Mouse (Mus musculus): Measurements from ENCODE around the gene Pam16.
A peak's percentile ranks its signal among the peaks of the same experiment; 100 is the strongest.

Gene Pam16

DNA sequence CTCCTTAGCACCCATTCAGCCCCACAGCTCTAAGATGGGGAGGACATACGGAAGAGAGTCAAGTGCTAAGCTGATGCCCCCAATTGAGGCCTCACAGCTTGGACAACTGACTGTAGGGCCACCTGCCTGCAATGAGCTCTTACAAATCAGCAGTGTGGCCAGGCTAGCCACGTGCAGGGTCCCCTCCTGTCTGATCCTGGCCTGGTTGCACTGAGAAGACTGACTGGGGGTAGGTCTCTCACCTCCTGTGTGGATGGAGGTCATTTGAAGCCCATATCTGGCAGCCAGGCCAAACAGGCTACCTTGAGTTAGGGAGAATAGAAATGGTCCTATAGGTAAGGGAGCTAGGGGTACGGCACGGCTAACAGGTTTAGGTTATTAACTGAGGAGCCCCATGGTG is 21.1 kb upstream of the Pam16 start:
- DNase-seq (ENCODE audit: low spot score): no peak

DNA sequence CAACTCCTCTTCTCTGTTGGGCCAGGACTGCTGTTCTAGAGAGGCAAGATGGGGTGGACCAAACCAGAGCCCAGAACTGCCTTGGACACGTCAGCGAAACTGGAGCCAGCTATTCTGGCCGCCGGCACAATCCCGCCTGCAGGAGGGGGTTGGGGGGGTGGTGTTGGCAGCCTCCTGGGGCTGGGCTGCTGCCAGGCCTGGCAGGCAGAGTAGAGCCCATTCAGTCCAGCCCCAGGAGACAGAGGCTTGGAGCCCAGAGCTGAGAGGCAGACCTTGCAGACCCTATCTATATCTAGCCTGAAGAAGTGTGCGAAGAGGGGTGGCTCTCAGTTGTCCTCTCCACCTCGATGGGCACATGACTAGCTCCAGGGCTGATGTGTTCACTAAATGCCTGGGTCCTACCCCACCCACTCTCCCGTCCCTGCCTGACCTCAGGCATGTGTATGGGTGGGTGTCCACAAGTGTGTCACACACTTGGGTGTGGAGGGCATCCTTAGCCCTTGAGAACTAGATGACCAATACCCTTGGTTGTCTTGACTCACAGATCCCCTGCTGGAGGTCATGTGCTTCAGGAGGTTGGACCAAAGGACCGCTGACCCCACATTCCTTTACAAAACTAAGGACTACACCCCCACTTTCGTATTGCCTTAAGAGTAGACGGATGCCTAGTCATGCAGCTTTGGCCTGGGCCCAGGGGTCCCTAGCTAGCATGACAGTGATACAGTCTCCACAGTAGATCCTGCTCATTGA is 19.1 kb upstream of the Pam16 start:
- no peak for DNase-seq (ENCODE audit: low spot score)

DNA sequence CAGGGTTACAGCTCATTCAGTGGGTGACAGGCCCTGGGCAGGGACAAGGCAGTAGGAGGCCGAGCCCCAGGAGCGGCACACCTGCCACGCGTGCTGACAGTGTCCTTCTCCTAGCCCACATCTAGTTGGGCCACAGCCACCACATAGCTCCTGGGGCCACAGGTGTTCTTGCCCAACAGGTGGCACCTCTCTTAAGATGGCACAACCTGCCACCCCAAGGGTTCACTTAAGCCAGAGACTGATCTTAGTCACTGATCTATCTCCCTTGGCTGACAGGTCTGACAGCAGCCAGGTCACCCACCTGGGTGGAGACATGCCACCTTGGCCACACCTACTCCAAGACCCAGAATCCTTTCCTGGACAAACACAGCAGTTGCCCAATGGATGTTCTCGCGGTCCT is 18.1 kb upstream of the Pam16 start:
- DNase-seq (ENCODE audit: low spot score): no peak

DNA sequence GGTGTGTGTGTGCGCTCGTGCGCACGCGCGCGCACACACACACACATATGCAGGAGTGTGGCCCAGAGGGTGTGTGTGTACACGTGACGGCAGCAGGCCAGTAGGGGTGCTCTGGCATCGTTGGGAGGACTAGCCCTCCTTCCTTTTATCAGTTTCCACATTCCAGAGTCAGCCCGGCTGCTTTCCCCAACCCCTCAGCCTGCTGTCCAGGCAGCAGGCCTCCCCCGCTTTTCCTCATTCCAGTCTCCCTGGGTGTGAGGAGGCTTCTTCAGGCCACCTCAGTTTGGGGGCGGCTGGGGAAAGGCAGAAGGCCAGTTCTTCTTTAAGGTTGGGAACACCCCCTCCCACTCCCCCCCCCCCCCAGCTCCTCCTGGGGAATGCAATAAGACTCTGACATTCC is 17.4 kb upstream of the Pam16 start:
- DNase-seq (ENCODE audit: low spot score): peak; percentile 42

DNA sequence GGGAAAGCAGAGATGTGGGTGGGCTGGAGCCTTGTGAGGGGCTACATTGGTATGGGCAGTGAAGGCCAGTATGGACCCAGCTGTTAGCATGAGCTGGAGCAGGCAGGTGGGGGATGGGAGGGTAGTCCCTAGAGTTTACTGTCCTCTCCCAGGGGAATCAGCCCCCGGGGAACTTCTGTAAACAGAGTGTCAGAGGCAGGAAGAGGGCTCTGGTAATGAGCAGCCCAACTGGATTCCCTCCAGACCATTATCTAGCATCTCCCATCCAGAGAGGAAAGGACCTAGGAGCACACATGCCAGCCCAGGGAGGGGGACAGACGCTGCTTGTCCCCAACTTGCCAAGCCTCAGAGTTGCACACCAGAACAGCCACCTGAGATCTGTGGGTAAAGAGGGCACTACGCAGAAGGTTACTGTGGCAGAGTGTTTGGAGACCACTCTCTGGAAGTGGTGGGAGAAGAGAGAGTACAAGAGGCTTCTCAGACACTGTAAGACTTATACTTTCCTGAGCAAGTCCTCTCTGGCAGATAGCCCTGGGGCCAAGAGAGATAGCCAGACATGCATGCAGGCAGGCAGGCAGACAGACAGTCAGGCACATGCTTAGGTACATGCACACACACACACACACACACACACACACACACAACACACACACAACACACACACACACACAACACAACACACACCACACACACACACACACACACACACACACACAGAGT is 16.5 kb upstream of the Pam16 start:
- peak; percentile 31 for DNase-seq (ENCODE audit: low spot score)

DNA sequence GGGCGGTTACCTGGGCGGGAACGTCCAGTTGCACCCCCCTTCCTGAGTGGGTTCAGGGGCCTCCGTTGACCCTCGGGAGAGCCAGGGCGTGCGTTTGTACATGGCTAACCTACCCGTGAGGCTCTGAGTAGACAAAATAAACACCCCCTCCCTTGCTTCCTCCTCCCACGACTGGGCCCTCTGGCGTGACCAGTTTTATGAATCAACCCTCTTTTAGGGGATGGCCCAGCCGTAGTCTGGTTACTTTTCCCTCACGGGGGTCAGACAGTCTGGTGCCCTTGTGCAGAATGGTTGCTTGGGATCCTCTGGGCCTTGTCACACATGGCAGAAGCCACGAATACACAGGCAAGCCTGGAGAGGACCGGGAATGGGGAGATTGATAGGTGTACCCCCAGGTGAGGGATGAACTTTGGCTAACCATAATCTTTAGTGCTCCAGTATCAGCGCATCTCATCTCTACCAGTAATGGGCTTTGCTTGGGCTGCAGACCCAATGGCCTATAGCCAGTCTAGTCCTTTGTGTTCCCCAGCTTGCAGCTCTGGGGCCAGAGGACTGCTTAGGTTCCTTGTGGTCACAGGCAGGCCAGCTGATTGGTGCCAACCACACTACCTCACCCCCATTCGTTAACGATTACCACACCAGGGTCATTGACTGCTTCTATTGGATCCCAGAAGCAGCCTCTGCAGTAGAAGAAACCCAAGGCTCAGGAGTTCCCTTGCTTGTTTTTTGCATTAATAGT is 15.6 kb upstream of the Pam16 start:
- no peak for DNase-seq (ENCODE audit: low spot score)

GRCm38 (mm10) chr16:4639831-4640237 is 15.0 kb upstream of the Pam16 start, which contains the start of the genes Vasn and Dnaja3:
Gene Vasn (plus strand): TSS chr16:4639941.
Gene Dnaja3 (plus strand): TSS chr16:4639989.
- DNase-seq (ENCODE audit: low spot score): peak; percentile 90

DNA sequence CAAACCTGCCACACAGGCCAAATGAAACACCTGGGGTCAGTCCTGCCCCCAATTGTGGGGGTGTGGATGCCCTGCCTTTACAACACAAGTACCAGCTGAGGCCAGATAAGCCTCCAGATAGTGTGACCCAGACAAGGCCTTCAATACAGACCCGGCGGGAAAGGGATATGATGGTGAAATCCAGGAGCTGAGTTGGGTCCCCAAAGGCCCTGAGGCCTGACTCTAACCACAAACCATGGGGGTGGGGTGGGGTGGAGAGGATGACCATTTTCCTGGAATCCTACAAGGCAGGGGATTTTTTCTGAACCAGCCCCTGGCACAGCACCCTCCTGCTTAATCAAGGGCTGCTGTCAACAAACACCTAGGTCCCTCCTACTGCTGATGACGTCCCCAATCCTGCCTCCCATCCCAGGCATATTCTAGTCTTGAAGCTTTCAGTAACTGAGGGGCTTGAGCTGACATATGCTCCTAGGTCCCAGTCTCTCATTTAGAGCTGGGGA is 14.2 kb upstream of the Pam16 start:
- no peak for DNase-seq (ENCODE audit: low spot score)

- DNase-seq (ENCODE audit: low spot score): no peak
Observed at GRCm38 (mm10) chr16:4635760-4636159, 11.0 kb upstream of the Pam16 start.

DNA sequence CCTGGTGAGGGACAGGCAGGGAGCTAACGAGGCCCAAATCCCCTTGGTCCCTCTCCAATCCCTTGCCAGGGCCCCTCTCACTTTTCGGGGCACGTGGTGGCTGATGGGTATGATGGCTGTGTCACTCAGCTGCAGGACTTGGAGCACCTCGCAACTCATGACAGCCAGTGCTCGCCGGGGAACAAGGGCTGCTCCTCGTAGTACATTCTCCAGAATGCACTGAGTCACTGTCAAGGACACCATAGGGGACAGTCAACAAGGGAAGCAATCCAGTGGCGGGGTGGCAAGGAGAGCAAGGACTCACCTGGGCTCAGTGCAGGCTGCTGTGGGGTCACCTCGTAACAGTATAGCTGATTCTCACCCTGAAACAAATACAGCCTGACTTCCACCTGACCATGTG is 9.9 kb upstream of the Pam16 start:
- no peak for DNase-seq (ENCODE audit: low spot score)

DNA sequence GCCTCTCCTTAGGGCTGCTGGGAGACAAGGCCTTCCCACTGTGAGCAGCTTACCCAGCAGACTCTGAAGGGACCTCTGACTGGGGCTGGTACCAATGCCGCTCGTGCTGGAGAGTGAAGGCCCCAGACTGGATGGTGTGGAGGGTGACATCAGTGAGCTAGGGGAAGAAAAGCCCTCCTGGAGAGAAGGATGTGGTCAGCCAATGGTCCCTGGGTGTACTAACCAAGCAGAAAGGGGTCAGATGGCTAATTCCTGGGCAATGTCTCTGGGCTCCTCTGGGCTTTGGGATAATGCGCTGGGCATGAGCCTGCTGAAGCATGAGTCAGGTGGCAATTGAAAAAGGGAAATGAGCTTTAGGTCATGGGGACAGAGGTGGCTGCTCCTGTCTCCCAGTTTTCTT is 8.9 kb upstream of the Pam16 start:
- no peak for DNase-seq (ENCODE audit: low spot score)

- peak; percentile 32 for DNase-seq (ENCODE audit: low spot score)
Observed at GRCm38 (mm10) chr16:4632050-4632449, 7.3 kb upstream of the Pam16 start.

GRCm38 (mm10) chr16:4629950-4630349 is 5.2 kb upstream of the Pam16 start:
- DNase-seq (ENCODE audit: low spot score): peak; percentile 90

GRCm38 (mm10) chr16:4628898-4629419 is 4.2 kb upstream of the Pam16 start:
- no peak for DNase-seq (ENCODE audit: low spot score)

- DNase-seq (ENCODE audit: low spot score): no peak
Observed at GRCm38 (mm10) chr16:4627105-4627504, 2.3 kb upstream of the Pam16 start.

DNA sequence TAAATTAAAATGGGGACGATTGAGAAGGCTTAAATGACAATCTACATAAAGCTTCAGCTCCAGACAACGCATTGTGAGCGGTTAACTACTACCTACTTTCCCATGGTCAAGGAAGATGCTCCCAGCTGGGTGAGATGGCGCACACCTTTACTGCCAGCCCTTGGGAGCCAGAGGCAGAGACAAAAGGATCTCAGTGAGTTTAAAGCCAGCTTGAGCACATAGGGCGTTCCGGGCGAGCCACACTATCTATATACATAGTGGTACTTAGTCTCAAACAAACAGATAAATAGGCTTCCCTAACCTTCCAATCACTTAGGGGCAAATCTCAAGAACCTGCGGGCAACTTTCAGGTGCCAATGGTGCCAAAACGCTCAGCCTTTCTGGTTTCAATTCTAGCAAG is 714 bp downstream of the Pam16 start:
- DNase-seq (ENCODE audit: low spot score): no peak

GRCm38 (mm10) chr16:4616829-4617228 is 8.0 kb downstream of the Pam16 start:
- DNase-seq (ENCODE audit: low spot score): no peak

GRCm38 (mm10) chr16:4615297-4615696 is 9.5 kb downstream of the Pam16 start:
- no peak for DNase-seq (ENCODE audit: low spot score)

DNA sequence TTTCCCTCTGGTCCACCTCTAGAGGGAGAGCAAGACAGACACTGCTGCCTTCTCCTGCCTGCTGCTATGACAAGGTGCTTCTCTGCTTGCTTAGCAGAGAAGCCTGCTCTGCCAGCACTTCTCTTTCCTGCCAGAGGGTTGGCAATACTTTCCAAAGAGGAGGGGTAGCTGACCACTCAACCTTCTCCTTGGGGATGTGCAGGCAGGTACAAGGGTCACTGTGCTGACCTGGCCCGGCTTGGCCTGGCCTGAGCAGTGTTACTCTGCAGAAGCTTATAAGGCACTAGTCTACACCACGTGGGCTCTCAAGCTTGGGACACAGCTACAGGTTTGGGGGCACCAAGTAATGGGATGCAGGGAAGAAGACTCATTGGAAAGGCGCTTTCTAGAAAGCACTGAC is 10.1 kb downstream of the Pam16 start:
- DNase-seq (ENCODE audit: low spot score): no peak

- DNase-seq (ENCODE audit: low spot score): no peak
Observed at GRCm38 (mm10) chr16:4613736-4614135, 11.1 kb downstream of the Pam16 start.

- no peak for DNase-seq (ENCODE audit: low spot score)
Observed at GRCm38 (mm10) chr16:4611676-4612075, 13.1 kb downstream of the Pam16 start.

GRCm38 (mm10) chr16:4611193-4611592 is 13.6 kb downstream of the Pam16 start:
- no peak for DNase-seq (ENCODE audit: low spot score)

Measured in retina, embryonic 14.5 days (tissue).